Mouse (Mus musculus): ENCODE measurements around the gene H2-D1. TPM values are rescaled to one million over a fixed set of nuclear protein-coding genes. Genes with fewer than 3 reads are reported as not detected.
"Not testable (repeated sequence)": the region's sequence is repeated elsewhere in the genome, so short reads cannot be mapped to it uniquely, and the experiment has no call there.

Gene H2-D1
- polyA plus RNA-seq, 1 experiment from 2014 or later, result 134 TPM

- H3K4me1 ChIP-seq (ENCODE audit: control insufficient read depth, insufficient read depth, low read depth, low read length); H3K9ac ChIP-seq (ENCODE audit: low read depth, low read length); H3K27ac ChIP-seq (ENCODE audit: low read depth, low read length); H3K9me3 ChIP-seq (ENCODE audit: control insufficient read depth, low read length); H3K4me2 ChIP-seq (ENCODE audit: low read length); H3K4me3 ChIP-seq (ENCODE audit: low read length); ATAC-seq; H3K27me3 ChIP-seq (replicated peaks; ENCODE audit: control insufficient read depth, insufficient read depth, low read length); H3K36me3 ChIP-seq (ENCODE audit: control insufficient read depth, insufficient read depth, low read length): not testable (repeated sequence)
- 81% methylated on average over 8 of the region's 8 CpGs for WGBS
Observed at GRCm38 (mm10) chr17:35304921-35305320, 42.4 kb downstream of the H2-D1 start.

Small RNA genes lying within 50 kb of the gene (microRNA-seq; reads per million reads assigned to microRNA genes)
- gene Mir6975, result 0.83 reads per million
- not detected for gene Mir8094

Other genes with a start within 250 kb of the H2-D1 start
- gene Vwa7, start 246.2 kb upstream of the H2-D1 start, polyA plus RNA-seq (2015; fragmentation: Nextera tagmentation; extraction: Ambion mirVana), result 0.08 and 0.19 TPM in 2 replicates
- gene Sapcd1, start 234.7 kb upstream of the H2-D1 start, polyA plus RNA-seq (2015; fragmentation: Nextera tagmentation; extraction: Ambion mirVana), result 1.7 TPM in 2 replicates
- 1.8 and 2.5 TPM in 2 replicates for gene Msh5, start 216.0 kb upstream of the H2-D1 start, polyA plus RNA-seq (2015; fragmentation: Nextera tagmentation; extraction: Ambion mirVana)
- 85.2 and 88.5 TPM in 2 replicates for gene Clic1, start 212.8 kb upstream of the H2-D1 start, polyA plus RNA-seq (2015; fragmentation: Nextera tagmentation; extraction: Ambion mirVana)
- gene Ddah2, start 203.7 kb upstream of the H2-D1 start, polyA plus RNA-seq (2015; fragmentation: Nextera tagmentation; extraction: Ambion mirVana), result 338 and 363 TPM in 2 replicates
- not detected in 2 replicates for gene Ly6g6c, start 197.3 kb upstream of the H2-D1 start, polyA plus RNA-seq (2015; fragmentation: Nextera tagmentation; extraction: Ambion mirVana)
- 0.13 and 0.21 TPM in 2 replicates for gene Mpig6b, start 196.5 kb upstream of the H2-D1 start, polyA plus RNA-seq (2015; fragmentation: Nextera tagmentation; extraction: Ambion mirVana)
- gene Ly6g6e, start 185.8 kb upstream of the H2-D1 start, polyA plus RNA-seq (2015; fragmentation: Nextera tagmentation; extraction: Ambion mirVana), result 0.16 and 0.34 TPM in 2 replicates
- gene Ly6g6d, start 184.7 kb upstream of the H2-D1 start, polyA plus RNA-seq (2015; fragmentation: Nextera tagmentation; extraction: Ambion mirVana), result 0.68 and 1.0 TPM in 2 replicates
- 0.22 TPM in 1 of 2 replicates, not detected in the other for gene Ly6g6f, start 177.1 kb upstream of the H2-D1 start, polyA plus RNA-seq (2015; fragmentation: Nextera tagmentation; extraction: Ambion mirVana)
- gene Abhd16a, start 173.5 kb upstream of the H2-D1 start, polyA plus RNA-seq (2015; fragmentation: Nextera tagmentation; extraction: Ambion mirVana), result 113 and 115 TPM in 2 replicates
- gene Ly6g5c, start 154.5 kb upstream of the H2-D1 start, polyA plus RNA-seq (2015; fragmentation: Nextera tagmentation; extraction: Ambion mirVana), result not detected in 2 replicates
- gene Ly6g5b, start 147.3 kb upstream of the H2-D1 start, polyA plus RNA-seq (2015; fragmentation: Nextera tagmentation; extraction: Ambion mirVana), result 0.93 and 1.5 TPM in 2 replicates
- gene Gpank1, start 141.3 kb upstream of the H2-D1 start, polyA plus RNA-seq (2015; fragmentation: Nextera tagmentation; extraction: Ambion mirVana), result 20.7 and 23.7 TPM in 2 replicates
- 319 and 346 TPM in 2 replicates for gene Csnk2b, start 140.7 kb upstream of the H2-D1 start, polyA plus RNA-seq (2015; fragmentation: Nextera tagmentation; extraction: Ambion mirVana)
- 8.9 TPM in 2 replicates for gene D17H6S53E, start 136.4 kb upstream of the H2-D1 start, polyA plus RNA-seq (2015; fragmentation: Nextera tagmentation; extraction: Ambion mirVana)
- not detected in 2 replicates for gene Apom, start 130.7 kb upstream of the H2-D1 start, polyA plus RNA-seq (2015; fragmentation: Nextera tagmentation; extraction: Ambion mirVana)
- gene Bag6, start 127.6 kb upstream of the H2-D1 start, polyA plus RNA-seq (2015; fragmentation: Nextera tagmentation; extraction: Ambion mirVana), result 50.9 and 65.2 TPM in 2 replicates
- 138 and 153 TPM in 2 replicates for gene Prrc2a, start 97.8 kb upstream of the H2-D1 start, polyA plus RNA-seq (2015; fragmentation: Nextera tagmentation; extraction: Ambion mirVana)
- gene Aif1, start 86.7 kb upstream of the H2-D1 start, polyA plus RNA-seq (2015; fragmentation: Nextera tagmentation; extraction: Ambion mirVana), result 5.6 and 10.1 TPM in 2 replicates
- 4.8 and 7.3 TPM in 2 replicates for gene Lst1, start 74.3 kb upstream of the H2-D1 start, polyA plus RNA-seq (2015; fragmentation: Nextera tagmentation; extraction: Ambion mirVana)
- gene Ltb, start 68.3 kb upstream of the H2-D1 start, polyA plus RNA-seq (2015; fragmentation: Nextera tagmentation; extraction: Ambion mirVana), result 1.1 and 1.2 TPM in 2 replicates
- gene Tnf, start 60.7 kb upstream of the H2-D1 start, polyA plus RNA-seq (2015; fragmentation: Nextera tagmentation; extraction: Ambion mirVana), result not detected in 2 replicates
- gene Lta, start 57.4 kb upstream of the H2-D1 start, polyA plus RNA-seq (2015; fragmentation: Nextera tagmentation; extraction: Ambion mirVana), result 0.37 and 0.80 TPM in 2 replicates
- gene Gm16181, start 41.9 kb upstream of the H2-D1 start, polyA plus RNA-seq (2015; fragmentation: Nextera tagmentation; extraction: Ambion mirVana), result 0.34 and 0.45 TPM in 2 replicates
- 140 and 151 TPM in 2 replicates for gene Atp6v1g2, start 29.1 kb upstream of the H2-D1 start, polyA plus RNA-seq (2015; fragmentation: Nextera tagmentation; extraction: Ambion mirVana)
- gene Nfkbil1, start 26.9 kb upstream of the H2-D1 start, polyA plus RNA-seq (2015; fragmentation: Nextera tagmentation; extraction: Ambion mirVana), result 9.8 and 10.1 TPM in 2 replicates
- 331 and 355 TPM in 2 replicates for gene Ddx39b, start 21.0 kb upstream of the H2-D1 start, polyA plus RNA-seq (2015; fragmentation: Nextera tagmentation; extraction: Ambion mirVana)
- 0.64 and 0.67 TPM in 2 replicates for gene H2-Q1, start 57.7 kb downstream of the H2-D1 start, polyA plus RNA-seq (2015; fragmentation: Nextera tagmentation; extraction: Ambion mirVana)
- gene H2-Q2, start 79.5 kb downstream of the H2-D1 start, polyA plus RNA-seq (2015; fragmentation: Nextera tagmentation; extraction: Ambion mirVana), result 3.7 and 6.3 TPM in 2 replicates
- gene H2-Q4, start 116.9 kb downstream of the H2-D1 start, polyA plus RNA-seq (2015; fragmentation: Nextera tagmentation; extraction: Ambion mirVana), result 0.89 TPM in 2 replicates
- 1.1 and 1.2 TPM in 2 replicates for gene H2-Q6, start 162.1 kb downstream of the H2-D1 start, polyA plus RNA-seq (2015; fragmentation: Nextera tagmentation; extraction: Ambion mirVana)
- gene H2-Q7, start 176.4 kb downstream of the H2-D1 start, polyA plus RNA-seq (2015; fragmentation: Nextera tagmentation; extraction: Ambion mirVana), result 4.3 and 4.8 TPM in 2 replicates
- 0.11 and 0.21 TPM in 2 replicates for gene H2-Q10, start 207.4 kb downstream of the H2-D1 start, polyA plus RNA-seq (2015; fragmentation: Nextera tagmentation; extraction: Ambion mirVana)
- not detected in 2 replicates for gene Pou5f1, start 243.3 kb downstream of the H2-D1 start, polyA plus RNA-seq (2015; fragmentation: Nextera tagmentation; extraction: Ambion mirVana)

All from hindbrain, embryonic 16.5 days (tissue).